Mouse (Mus musculus) mouse embryonic stem cell (cell line): ENCODE results near the gene Zmiz1.

Experiments
- in situ Hi-C, 2 experiments: fragments of 300-500 bp; cut with MboI; formaldehyde crosslinking; loops; 1 replicate in 1 of 2; 3 replicates in 1 of 2; pipeline ENCODE4 v1.14.3; 2019 to 2020; ENCODE audit warnings: low sequenced_read_pairs in 2 of 2, low pct_unique_long_range_greater_than_20kb in 1 of 2, mixed read lengths in 1 of 2; ENCODE audit not compliant: unreplicated experiment in 1 of 2

Zmiz1 gene

DNA sequence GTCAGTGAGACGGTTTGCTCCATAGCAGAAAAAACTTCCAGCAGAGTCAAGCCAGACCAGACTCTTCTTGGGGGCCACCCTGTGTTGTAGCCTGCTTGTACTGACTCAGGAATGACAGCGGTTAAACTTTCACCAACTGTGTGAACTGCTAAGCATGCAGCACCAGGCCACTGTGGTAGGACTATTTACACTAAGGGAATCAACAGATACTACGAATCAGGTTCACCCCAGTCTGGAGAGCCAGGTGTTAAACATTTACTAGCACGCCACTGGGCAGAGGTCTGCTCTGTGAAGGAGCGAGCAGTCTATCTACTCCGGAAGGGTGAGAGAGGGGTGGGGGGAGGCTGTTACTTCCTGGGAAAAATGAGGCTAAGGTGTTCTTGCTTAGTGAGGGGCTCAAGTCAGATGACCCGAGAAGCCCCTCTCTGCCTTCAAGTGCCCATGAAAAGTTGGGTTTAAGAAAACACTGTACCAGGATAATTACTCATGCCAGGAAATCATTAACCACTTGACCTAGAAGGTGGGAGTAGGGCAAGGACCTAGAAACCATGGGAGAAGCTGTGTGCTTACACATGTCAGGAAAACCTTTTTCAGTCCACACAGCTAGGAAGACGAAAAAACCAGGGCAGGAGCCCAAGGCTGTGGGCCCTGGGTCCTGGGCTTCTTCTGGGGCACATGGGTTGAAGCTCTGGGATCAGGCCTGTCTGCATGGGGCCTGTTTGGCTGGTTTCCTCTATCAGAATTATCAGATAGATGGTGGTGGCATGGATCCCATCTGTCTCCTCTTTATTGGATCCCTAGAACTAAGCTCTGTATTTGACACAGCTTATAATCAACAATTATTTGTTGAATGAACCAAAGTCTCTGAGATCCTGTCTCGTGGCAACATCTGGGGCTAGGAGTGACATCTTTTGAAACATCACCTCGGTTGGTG lies 7.0 kb upstream of the Zmiz1 start:
- in situ Hi-C loops = no loop called here

DNA sequence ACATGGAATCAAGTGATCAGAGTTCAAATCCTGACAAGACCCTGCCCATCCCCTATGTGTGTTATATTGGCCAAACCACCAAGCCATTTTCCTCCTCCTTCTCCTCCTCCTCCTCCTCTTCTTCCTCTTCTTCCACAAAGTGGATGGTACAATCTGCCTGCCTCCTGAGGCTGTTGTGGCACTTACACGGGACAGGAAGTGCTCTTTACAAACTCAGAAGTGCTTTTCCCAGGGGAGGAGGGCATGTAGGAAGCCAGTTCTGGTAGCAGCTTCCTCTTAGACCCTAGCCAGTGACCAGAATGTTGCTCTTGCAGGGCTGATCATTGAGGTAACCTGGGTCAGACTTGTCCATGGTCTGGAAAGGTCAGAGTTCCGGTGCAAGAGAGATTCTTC lies 6.4 kb upstream of the Zmiz1 start:
- in situ Hi-C loops = no loop called here

- in situ Hi-C loops = no loop called here
Measured at GRCm38 (mm10) chr14:25454066-25454760, 4.8 kb upstream of the Zmiz1 start.

- in situ Hi-C loops = no loop called here
Measured at GRCm38 (mm10) chr14:25456666-25457433, 2.1 kb upstream of the Zmiz1 start.

DNA sequence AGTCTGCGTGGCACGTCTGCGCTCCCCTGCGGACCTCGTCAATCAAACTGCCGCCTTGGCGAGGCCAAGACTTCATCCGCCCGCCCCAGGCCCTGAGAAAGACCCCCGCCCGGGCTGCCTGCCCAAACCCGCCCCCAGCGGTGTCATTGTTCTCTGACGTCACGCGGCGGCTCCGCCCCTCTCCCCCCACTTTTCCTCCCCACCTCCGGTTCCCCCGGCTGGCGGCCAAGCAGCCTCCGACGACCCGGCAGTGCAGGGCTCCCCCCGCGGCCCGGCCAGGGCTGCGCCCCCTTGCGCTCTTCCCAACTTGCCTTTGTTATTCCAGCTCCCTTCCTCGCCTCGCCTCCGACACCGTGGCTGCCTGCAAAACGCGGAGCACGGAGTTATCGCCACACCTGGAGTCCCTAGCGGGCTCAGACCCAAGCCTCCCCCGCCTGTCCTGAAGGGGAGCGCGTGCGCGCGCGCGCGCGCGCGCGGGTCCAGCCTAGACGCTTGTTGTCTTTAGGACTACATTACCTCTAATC lies 1.5 kb upstream of the Zmiz1 start:
- in situ Hi-C loops = no loop called here

- in situ Hi-C loops = no loop called here
Measured at GRCm38 (mm10) chr14:25458111-25459015, 622 bp upstream of the Zmiz1 start.

DNA sequence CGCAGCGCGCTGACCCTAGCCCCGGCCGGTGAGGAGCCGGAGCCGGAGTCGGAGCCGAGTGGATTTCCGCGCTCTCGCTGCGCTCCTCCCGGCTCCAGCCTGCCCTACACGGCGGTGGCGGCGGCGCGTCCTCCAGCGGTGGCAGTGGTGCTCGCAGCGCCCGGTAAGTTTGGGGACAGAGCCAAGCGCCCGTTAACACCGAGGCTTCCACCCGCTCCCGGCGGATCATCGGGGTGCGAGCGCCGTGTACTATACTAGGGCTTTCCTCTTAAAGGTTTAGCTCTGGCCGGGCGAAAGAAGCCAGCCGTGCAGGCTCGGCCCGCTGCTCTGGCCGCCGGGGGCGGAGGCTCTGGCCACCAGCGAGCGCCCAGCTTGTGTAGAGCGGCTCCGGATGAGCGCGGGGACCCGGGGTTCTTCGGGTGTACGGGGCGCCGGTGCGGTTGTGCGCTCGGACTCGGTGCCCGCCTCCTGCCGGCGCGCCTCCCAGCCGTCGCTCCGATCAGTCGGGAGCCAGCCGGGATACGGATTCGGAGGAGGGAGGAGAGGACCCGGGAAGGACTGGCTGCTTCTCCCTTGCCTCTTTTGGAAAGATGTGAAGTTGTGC lies 511 bp downstream of the Zmiz1 start:
- in situ Hi-C loops = no loop called here

GRCm38 (mm10) chr14:25459998-25460800 lies 1.2 kb downstream of the Zmiz1 start:
- in situ Hi-C loops = no loop called here

- in situ Hi-C loops = no loop called here
Measured at GRCm38 (mm10) chr14:25460801-25461675, 2.1 kb downstream of the Zmiz1 start.

- in situ Hi-C loops = no loop called here
Measured at GRCm38 (mm10) chr14:25461676-25462385, 2.8 kb downstream of the Zmiz1 start.

GRCm38 (mm10) chr14:25462975-25463374 lies 4.0 kb downstream of the Zmiz1 start:
- in situ Hi-C loops = no loop called here

- in situ Hi-C loops = no loop called here
Measured at GRCm38 (mm10) chr14:25463919-25464318, 4.9 kb downstream of the Zmiz1 start.

- in situ Hi-C loops = no loop called here
Measured at GRCm38 (mm10) chr14:25464611-25465307, 5.8 kb downstream of the Zmiz1 start.

- in situ Hi-C loops = no loop called here
Measured at GRCm38 (mm10) chr14:25466361-25466760, 7.4 kb downstream of the Zmiz1 start.
